Mouse (Mus musculus) embryonic fibroblast, embryonic 13.5 days (primary cell): ENCODE measurements around the gene Nlrx1.

Experiments used
- CTCF ChIP-seq: IDR thresholded peaks from 2 replicates; pipeline ENCODE4 v1.5.1; 2011; ENCODE audit warnings: mild to moderate bottlenecking, control low read depth, low read length, moderate library complexity, borderline replicate concordance; ENCODE audit not compliant: insufficient read depth
- POLR2A ChIP-seq: IDR thresholded peaks from 2 replicates; pipeline ENCODE4 v1.6.1; 2011; ENCODE audit warnings: low read depth, mild to moderate bottlenecking, control low read depth, low read length, moderate library complexity

DNA sequence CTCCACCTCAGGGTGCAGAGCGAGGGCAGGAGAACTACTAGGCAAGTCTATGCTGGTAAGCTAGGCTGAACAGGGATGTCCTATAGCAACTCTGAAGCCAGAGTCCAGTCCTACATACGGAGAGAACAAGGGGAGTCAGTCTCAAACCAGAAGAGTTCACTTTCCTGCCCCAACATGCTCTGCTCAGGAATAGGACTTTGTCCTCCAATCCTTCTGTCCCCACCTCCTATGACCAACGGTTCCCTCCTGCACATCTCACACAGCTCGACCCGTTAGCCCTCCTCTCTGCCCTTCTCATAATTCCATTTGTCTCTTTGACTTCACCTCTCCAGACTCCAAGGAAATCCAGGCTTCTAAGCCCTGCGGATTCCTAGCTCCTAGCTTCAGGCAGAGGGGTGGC is 20.5 kb downstream of the Nlrx1 start:
- TF ChIP-seq CTCF (no peak), POLR2A (no peak)
